In the genomic region with DNA sequence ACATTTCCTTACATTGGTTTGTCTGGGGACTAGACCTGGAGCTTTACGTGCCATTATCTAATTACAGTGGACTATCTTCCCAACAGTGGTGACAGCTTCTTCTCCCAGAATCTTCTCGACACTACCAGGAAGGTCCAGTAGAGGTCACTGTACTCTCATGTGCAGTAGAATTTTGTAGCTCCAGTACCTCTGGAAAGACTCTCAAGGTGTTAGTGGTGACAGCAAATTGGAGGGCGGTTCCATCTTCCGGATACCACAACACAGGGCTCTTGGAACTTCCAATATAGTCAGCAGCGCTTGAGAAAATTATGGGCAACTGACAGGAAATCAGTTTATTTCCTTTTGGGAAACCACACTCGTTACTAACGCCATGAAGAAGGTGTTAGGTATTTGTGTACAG, we compare ENCODE assay signal across 8 mouse cellular contexts. TPM values are rescaled to one million over a fixed set of nuclear protein-coding genes. Genes with fewer than 3 reads are reported as not detected.
DNase-seq lines count a peak whose midpoint lies in the region; ATAC-seq and TF ChIP-seq lines count a peak whose summit lies in the region.

No protein-coding gene starts in this region.

- TF ChIP-seq CTCF in CH12.LX (conservative IDR thresholded peaks at IDR 0.05 in 1 of 2, IDR thresholded peaks at IDR 0.05 in 1 of 2; ENCODE audit: low read depth in 2 of 2, low read length in 2 of 2), result peak; percentile 86 to 96

- dilution Hi-C loops in CH12.LX (cut with MboI; ENCODE audit: extremely low pct_ligation_motif_present, extremely low pct_unique_long_range_greater_than_20kb, low sequenced_read_pairs), result no loop called here

- no peak; the same call in none of the 2 replicates for TF ChIP-seq RAD21 in CH12.LX (IDR thresholded peaks at IDR 0.05; ENCODE audit: low read depth, low read length)

- TF ChIP-seq EP300 in CH12.LX (IDR thresholded peaks at IDR 0.05; ENCODE audit: low read length), result no peak

- ATAC-seq in forebrain, embryonic 16.5 days, result no peak
- ATAC-seq in frontal cortex, adult (ENCODE audit: low TSS enrichment), result peak; percentile 91
- ATAC-seq in liver, embryonic 13.5 days (ENCODE audit: low read depth), result peak; percentile 69

- peak; percentile 63 for DNase-seq in forebrain, embryonic 10.5 days (ENCODE audit: extremely low spot score, low spot score)
- DNase-seq in CH12.LX (ENCODE audit: extremely low read depth), result peak; percentile 84
- DNase-seq in c-Kit-positive CD71-negative TER-119-negative erythroid progenitor cells, embryonic 14.5 days (ENCODE audit: low read depth), result peak; percentile 75
- DNase-seq in kidney, postnatal 25 days, result peak; percentile 46 to 87
- DNase-seq in liver, embryonic 13.5 days, result peak; percentile 57
- peak; percentile 67 to 81 for DNase-seq in right cerebral cortex, postnatal 10 days (ENCODE audit: low spot score in 2 of 2)

- H3K27me3 ChIP-seq in forebrain, embryonic 10.5 days (ENCODE audit: poor library complexity, severe bottlenecking), result peaks cover 10% of the 10 kb centered on the region
- H3K27me3 ChIP-seq in forebrain, embryonic 16.5 days (replicated peaks; ENCODE audit: control insufficient read depth, insufficient read depth, low read length), result peaks cover 9% of the 10 kb centered on the region
- H3K27me3 ChIP-seq in CH12.LX (replicated peaks), result no peaks in the 10 kb centered on the region
- peaks cover 26% of the 10 kb centered on the region for H3K27me3 ChIP-seq in liver, embryonic 13.5 days

- no peak for TF ChIP-seq POLR2A in CH12.LX (IDR thresholded peaks at IDR 0.05; ENCODE audit: low read depth, low read length)

- H3K36me3 ChIP-seq in forebrain, embryonic 10.5 days (replicated peaks), result no peaks in the 10 kb centered on the region
- no peaks in the 10 kb centered on the region for H3K36me3 ChIP-seq in forebrain, embryonic 16.5 days (ENCODE audit: control insufficient read depth, insufficient read depth)
- H3K36me3 ChIP-seq in CH12.LX (replicated peaks in 1 of 2; ENCODE audit: control insufficient read depth in 1 of 2, insufficient read depth in 1 of 2, low read length in 1 of 2), result no peaks in the 10 kb centered on the region
- H3K36me3 ChIP-seq in liver, embryonic 13.5 days, result no peaks in the 10 kb centered on the region

- no peak overlapping the region for H3K27ac ChIP-seq in forebrain, embryonic 10.5 days
- H3K27ac ChIP-seq in forebrain, embryonic 16.5 days (ENCODE audit: low read length), result no peak overlapping the region
- H3K27ac ChIP-seq in CH12.LX (ENCODE audit: insufficient read depth, low read depth), result peak overlapping the region; percentile 57
- H3K27ac ChIP-seq in liver, embryonic 13.5 days, result no peak overlapping the region

- no peaks in the 10 kb centered on the region for H3K79me2 ChIP-seq in CH12.LX (replicated peaks; ENCODE audit: control insufficient read depth, extremely low read depth, insufficient read depth, poor library complexity, severe bottlenecking)

- H3K9ac ChIP-seq in forebrain, embryonic 16.5 days (replicated peaks; ENCODE audit: low read depth, low read length), result no peak overlapping the region
- H3K9ac ChIP-seq in CH12.LX (ENCODE audit: insufficient read depth, low read depth), result no peak overlapping the region
- H3K9ac ChIP-seq in liver, embryonic 13.5 days, result no peak overlapping the region

- no peak overlapping the region for H3K4me2 ChIP-seq in forebrain, embryonic 16.5 days (ENCODE audit: low read length)
- H3K4me2 ChIP-seq in CH12.LX (ENCODE audit: insufficient read depth, low read depth, poor library complexity, severe bottlenecking), result peak overlapping the region; percentile 79; the same call in 1 of the 2 replicates
- no peak overlapping the region for H3K4me2 ChIP-seq in liver, embryonic 13.5 days

- in situ Hi-C loops in CH12.LX (cut with MboI; ENCODE audit: low pct_ligation_motif_present, low pct_unique_long_range_greater_than_20kb, low sequenced_read_pairs), result loop anchor here (25.0 kb wide), 1 partner anchor 756 kb away; no protein-coding TSS in a partner anchor

- H3K4me1 ChIP-seq in forebrain, embryonic 10.5 days, result peaks cover 6% of the 10 kb centered on the region
- no peaks in the 10 kb centered on the region for H3K4me1 ChIP-seq in forebrain, embryonic 16.5 days (replicated peaks; ENCODE audit: control insufficient read depth, insufficient read depth, low read length)
- peaks cover 0 to 24% of the 10 kb centered on the region in 2 experiments; a peak in 2 of 4 replicates for H3K4me1 ChIP-seq in CH12.LX (ENCODE audit: control insufficient read depth in 1 of 2, insufficient read depth in 2 of 2)
- H3K4me1 ChIP-seq in liver, embryonic 13.5 days (replicated peaks), result peaks cover 27% of the 10 kb centered on the region

- no peak overlapping the region for H3K4me3 ChIP-seq in forebrain, embryonic 10.5 days
- no peak overlapping the region for H3K4me3 ChIP-seq in forebrain, embryonic 16.5 days (replicated peaks; ENCODE audit: low read length)
- no peak overlapping the region for H3K4me3 ChIP-seq in CH12.LX (replicated peaks in 1 of 3; ENCODE audit: low read depth in 2 of 3, low read length in 2 of 3, poor library complexity in 1 of 3)
- no peak overlapping the region for H3K4me3 ChIP-seq in liver, embryonic 13.5 days (replicated peaks)

- 40% methylated on average over 7 of the region's 7 CpGs for WGBS in forebrain, embryonic 10.5 days
- 38% methylated on average over 7 of the region's 7 CpGs for WGBS in forebrain, embryonic 16.5 days
- WGBS in liver, embryonic 13.5 days (ENCODE audit: insufficient replicate concordance), result 11% methylated on average over 7 of the region's 7 CpGs

- peaks cover 5% of the 10 kb centered on the region; the same call in 1 of the 2 replicates for H3K9me3 ChIP-seq in forebrain, embryonic 10.5 days
- H3K9me3 ChIP-seq in forebrain, embryonic 16.5 days (ENCODE audit: control insufficient read depth, low read length), result no peaks in the 10 kb centered on the region
- H3K9me3 ChIP-seq in CH12.LX (replicated peaks; ENCODE audit: low read length), result peaks cover 5% of the 10 kb centered on the region
- no peaks in the 10 kb centered on the region; the same call in 1 of the 2 replicates for H3K9me3 ChIP-seq in liver, embryonic 13.5 days (replicated peaks)

TF ChIP-seq in CH12.LX, 34 proteins besides CTCF, POLR2A, EP300 and RAD21:
- TF ChIP-seq ZKSCAN1 (IDR thresholded peaks at IDR 0.05; ENCODE audit: borderline replicate concordance, low read depth, low read length) (no peak), JUND (conservative IDR thresholded peaks at IDR 0.05; ENCODE audit: low read depth, low read length) (0 out of 2 replicates have a peak, but pooled peaks have one; percentile 26), SIN3A (IDR thresholded peaks at IDR 0.05; ENCODE audit: low read length) (peak; percentile 83; the same call in 1 of the 2 replicates), ZC3H11A (IDR thresholded peaks at IDR 0.05; ENCODE audit: low read depth, low read length) (peak; percentile 78), IRF4 (IDR thresholded peaks at IDR 0.05; ENCODE audit: low read depth, low read length) (peak; percentile 45; the same call in 1 of the 2 replicates), SMC3 (IDR thresholded peaks at IDR 0.05; ENCODE audit: low read depth, low read length) (peak; percentile 87), MYC (IDR thresholded peaks at IDR 0.05; ENCODE audit: low read depth, low read length) (0 out of 2 replicates have a peak, but pooled peaks have one; percentile 43), E2F4 (IDR thresholded peaks at IDR 0.05; ENCODE audit: insufficient replicate concordance, low read depth, low read length) (no peak), ELF1 (IDR thresholded peaks at IDR 0.05; ENCODE audit: low read depth, low read length) (peak; percentile 65)

RNA-seq across cellular contexts. Expression of gene Usp44, which starts 12.7 kb away (rescaled TPM):
- 16.3 and 17.4 TPM in 2 replicates for polyA plus RNA-seq in forebrain, embryonic 10.5 days (2016; fragmentation: Nextera tagmentation; extraction: Ambion mirVana)
- polyA plus RNA-seq in forebrain, embryonic 16.5 days (2015; fragmentation: Nextera tagmentation; extraction: Ambion mirVana), result 0.57 and 0.82 TPM in 2 replicates
- total RNA-seq in CH12.LX (2012; rRNA removed) (17.8 and 28.2 TPM in 2 replicates), CH12.LX (2014; rRNA removed) (4.6 and 4.9 TPM in 2 replicates)
- polyA plus RNA-seq in CH12.LX (2012; ENCODE audit: insufficient read length, low read depth), result 2.7 and 2.9 TPM in 2 replicates
- polyA plus RNA-seq in liver, embryonic 13.5 days (2015; fragmentation: Nextera tagmentation; extraction: Ambion mirVana), result 2.4 and 2.7 TPM in 2 replicates
